Mouse (Mus musculus) layer of hippocampus, adult 8-10 months (tissue): ENCODE measurements around the gene Ubiad1. TPM values are rescaled to one million over a fixed set of nuclear protein-coding genes. Genes with fewer than 3 reads are reported as not detected.
A peak's percentile ranks its signal among the peaks of the same experiment; 100 is the strongest.

Experiments
- DNase-seq, 2 experiments: peaks; one replicate each; pipeline ENCODE4 v3.0.0; 2022; ENCODE audit warnings: low spot score in 2 of 2
- total RNA-seq, 4 experiments: library from RNA; stranded (reverse); gene quantifications; 2 replicates each; pipeline ENCODE4 v1.2.4; 2022

The Ubiad1 gene
- total RNA-seq = 1 to 10 TPM; 7.9 to 8.5 (median 8.2) TPM

DNA sequence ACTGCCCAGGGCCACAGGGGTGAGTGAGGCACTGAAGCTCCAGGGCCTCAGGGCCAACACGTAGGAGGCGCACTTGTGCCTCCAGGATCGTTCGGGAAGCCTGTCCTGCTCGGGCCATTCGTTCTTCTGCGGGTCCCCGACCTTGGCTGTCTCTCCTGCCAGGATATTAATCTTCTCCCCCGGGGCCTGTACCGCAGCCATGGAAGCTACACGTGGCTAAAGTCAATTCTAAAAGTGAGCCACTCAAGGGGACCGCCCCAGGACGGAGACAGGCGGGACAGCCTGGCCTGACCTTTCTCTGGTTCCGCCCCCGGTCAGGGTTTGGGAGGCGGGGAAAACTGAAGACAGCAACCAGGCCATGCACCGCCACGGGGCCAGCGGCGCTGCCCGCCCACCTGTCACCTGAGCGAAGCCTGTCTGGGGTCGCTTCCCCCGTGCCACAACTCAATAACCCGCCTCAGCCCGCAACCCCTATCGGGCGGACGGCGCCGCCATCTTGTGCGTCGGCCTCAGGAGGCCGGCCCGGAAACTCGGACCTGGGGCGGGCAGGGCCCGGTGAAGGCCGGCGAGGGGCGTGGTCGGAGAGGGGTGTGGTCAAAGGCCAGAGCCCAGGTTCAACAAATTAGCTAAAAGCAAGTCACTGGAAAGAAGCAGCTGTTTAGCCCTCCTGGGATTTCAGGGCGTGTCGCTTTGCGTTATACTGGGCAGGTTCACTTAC, at the start of gene Ubiad1:
Ubiad1 (minus strand) TSS at position 522 of the 718 bp plus-strand sequence.
- peak; percentile 47 to 61 for DNase-seq

DNA sequence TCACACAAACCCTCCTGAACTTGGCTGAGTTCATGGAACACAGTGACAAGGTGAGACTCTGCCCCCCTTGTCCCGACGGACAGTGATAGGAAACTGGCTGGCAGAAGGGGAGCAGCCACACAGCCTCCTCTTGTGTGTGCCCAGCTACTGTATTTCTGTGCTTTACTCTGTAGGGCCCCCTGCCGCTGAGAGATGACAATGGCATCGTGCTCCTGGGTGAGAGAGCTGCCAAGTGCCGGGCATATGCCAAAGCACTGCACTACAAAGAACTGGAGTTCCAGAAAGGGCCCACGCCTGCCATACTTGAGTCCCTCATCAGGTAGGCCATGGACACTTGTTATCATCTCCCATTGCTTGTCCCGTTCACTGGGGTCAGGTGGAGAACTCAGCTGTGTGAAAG, 46.9 kb upstream of the Ubiad1 start:
- peak in 1 of 2 experiments; percentile 51 for DNase-seq

DNA sequence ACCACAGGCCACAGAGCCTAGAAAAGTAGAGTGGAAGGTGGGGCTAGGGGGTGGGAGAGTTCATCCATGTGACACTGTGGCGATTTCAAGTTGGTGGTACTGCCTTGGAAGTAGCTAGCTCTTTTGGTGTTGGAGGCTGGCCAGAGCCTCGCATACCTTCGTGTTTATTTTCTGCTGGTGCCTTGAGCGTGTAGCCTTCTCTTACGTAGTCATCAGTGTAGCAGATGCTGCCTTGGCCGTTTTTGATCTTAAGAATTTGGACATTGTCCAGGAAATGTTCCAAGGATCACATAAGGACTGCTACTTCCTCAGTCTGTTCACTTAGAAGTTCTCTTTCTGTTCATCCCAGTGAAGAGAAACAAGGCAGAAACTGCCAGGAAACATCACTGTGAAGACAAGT, 45.9 kb upstream of the Ubiad1 start:
- DNase-seq = peak in 1 of 2 experiments; percentile 38

DNA sequence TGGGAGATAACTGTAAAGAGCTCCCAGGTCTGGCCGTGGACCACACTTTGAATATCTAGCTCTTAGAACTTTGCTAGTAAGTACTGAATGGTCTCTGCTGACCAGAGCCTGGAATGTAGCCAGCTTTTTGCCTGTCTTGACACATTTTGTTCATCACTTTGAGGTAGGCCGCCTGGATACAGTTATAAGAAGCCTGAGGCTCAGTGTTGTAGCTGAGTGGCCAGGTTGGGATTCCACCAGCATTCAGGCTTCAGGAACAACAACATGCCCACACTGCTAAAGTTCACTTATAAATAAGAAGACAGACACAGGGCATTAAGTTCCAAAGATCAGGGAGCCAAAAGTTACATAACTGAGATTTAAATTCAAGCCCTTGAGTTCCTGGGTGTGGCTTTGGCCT, 43.3 kb upstream of the Ubiad1 start:
- DNase-seq = no peak

DNA sequence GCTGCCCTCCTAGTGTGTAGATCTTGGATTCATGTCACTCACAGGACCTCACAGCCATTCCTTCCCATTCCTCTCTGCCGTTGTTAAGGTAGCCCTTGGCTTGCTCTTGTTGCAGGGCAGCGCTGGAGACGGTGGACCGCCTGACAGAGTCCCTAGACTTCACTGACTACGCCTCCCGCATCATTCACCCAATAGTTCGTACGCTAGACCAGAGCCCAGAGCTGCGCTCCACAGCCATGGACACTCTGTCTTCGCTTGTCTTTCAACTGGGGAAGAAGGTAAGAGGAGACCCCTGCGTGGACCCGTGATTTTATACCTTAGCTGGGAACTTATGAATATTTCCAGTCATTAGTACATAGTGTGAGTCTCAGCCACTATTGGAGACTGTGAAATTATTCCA, 39.9 kb upstream of the Ubiad1 start:
- DNase-seq = no peak

DNA sequence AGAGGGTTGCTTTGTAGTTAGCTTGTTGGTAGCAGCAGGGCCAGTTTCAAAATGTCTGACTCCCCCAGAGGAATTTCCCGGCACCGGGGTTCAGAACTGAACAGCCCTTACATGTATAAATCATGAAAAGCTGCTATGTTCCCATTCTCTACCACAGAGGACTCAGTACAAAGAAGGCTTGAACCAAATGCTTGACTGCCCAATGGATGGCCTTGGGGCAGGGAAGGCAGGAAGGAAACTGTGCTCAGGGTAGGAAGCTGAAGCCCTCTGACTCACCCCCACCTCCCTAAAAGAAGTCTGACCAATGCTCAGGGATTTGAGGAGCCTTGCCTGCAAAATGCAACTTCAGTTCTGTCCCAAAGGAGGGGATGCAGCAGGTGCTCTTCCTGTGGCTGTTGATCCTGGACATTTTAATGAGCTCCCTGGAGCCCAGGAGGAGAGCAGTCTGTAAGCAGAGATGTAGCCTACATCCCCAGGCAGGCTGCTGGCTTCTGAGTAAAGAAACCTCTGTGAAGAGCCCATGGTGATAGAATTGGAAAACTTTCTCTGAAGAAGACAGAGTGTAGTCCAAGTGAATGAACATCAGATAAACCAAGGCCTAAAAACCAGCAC, 37.1 kb upstream of the Ubiad1 start:
- DNase-seq = no peak

DNA sequence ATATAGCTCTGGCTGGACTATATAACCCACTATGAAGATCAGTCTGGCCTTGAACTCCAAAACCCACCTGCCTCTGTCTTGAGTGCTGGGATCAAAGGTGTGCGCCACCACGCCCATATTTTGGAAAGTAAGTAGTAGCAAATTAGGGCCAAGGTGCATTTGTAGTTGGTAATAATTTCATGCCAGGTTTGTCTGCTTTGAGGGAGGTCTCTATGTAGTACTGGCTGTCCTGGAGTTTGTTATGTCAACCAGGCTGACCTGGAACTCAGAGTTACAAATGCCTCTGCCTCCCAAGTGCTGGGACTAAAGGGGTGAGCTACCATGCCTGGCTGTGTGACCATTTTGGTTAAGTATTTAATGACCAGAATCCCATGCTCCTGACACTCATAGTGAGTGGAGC, 35.7 kb upstream of the Ubiad1 start:
- DNase-seq = no peak

DNA sequence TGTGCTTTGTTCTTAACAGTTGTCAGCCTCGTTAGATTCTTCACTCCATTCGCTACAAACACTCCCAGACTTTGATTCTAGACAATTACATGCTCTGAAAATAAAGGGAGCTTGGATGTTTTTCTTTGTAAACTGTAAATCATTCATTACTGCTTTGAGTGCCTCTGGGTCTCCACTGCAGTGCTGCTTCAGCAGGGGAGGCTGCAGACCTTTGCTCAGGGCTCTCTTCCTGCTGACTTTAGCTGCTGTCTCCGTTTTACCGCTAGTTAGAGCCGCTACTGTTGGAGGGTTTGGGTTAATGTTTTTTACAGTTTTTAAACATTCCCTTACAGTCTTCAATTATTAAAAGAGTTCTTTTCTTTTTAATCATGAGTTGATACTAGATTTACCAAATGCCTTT, 28.9 kb upstream of the Ubiad1 start:
- no peak for DNase-seq

DNA sequence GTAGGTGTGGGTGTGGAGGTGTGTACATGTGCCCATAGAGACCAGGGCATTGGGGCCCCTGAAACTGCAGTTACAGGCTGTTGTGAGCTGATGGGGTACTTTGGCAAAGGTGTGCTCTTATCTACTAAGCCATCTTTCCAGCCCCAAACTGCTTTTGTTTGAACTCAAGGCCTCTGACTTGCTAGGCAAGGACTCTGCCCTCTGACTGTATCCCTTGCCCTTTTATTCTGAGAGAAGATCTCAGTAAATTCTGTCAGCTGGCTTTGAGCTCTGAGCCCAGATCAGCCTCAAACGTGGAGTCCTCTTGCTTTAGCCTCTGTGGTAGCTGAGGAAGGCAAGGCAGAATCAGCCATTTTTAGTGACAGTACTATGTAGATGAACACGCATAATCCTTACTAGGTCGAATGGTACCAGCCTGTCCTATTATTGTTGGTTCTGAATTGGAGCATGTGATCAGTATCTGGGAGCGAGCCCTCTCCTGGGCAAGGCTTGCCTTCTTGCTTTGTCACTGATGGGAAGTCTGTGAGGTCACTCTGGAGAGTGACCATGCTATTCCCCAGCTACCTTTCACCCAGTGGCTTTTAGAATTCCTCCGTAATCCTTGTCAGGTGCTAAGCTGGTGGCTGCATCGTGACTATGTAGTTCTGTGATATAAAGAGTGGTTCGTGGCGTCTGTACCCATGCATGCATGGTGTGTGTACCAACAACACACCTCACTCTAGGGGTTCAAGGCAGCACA, 28.0 kb upstream of the Ubiad1 start:
- DNase-seq = no peak

DNA sequence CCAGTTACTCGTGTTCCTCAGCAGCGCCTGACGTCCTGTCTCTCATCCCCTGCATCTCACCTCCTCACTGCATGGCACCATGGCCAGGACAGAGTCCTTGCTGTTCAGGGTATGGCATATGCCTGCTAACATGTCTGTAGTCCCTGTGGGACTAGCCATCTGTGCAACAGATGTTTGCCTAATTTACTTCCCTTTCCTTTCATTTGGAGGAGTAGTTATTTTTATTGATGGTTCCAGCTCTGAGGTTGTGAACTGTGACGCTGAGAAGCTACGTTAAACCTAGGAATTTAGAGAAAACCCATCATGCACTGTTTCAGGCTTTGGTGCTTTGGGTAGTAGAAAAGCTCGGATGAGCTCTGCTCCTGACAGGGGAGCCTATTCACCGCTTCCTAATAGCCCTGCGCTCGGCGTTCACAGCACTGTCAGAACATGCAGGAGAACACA, 26.8 kb upstream of the Ubiad1 start:
- DNase-seq = no peak

DNA sequence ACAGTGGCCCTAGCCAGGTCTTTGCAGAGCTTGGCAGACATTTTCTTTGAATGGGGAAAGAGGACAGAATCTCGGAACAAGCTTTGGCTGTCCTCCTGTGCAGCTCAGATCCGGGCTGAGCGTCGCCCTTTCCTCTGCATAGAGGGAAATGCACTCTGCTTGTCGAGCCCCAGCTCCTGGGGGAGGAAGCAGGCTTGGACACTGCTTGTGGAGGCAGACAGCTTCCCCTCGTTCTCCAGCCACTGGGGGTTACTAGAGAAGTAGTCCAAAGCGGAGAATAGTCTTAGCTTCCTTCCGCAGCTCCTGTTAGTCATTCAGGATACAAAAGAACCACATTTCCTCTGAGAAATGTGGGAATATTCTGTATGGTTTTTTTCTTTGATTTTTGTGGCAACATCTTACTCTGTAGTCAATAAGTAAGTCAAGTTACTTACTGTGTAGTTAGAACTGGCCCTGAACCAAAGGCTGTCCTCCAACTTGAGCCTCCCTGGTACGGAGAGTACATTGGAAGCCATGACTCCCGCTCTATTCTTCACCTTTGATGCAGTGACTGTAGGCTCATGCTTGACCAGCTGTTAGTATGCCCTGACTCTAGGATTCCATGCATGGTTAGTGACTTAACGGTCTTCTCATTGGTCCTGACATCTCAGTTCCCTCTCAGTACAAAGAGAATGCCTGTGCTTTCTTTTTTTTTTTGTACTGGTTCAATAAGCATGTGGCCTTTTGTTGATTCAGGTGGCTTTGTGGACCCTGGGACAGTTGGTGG, 25.1 kb upstream of the Ubiad1 start:
- DNase-seq = no peak

DNA sequence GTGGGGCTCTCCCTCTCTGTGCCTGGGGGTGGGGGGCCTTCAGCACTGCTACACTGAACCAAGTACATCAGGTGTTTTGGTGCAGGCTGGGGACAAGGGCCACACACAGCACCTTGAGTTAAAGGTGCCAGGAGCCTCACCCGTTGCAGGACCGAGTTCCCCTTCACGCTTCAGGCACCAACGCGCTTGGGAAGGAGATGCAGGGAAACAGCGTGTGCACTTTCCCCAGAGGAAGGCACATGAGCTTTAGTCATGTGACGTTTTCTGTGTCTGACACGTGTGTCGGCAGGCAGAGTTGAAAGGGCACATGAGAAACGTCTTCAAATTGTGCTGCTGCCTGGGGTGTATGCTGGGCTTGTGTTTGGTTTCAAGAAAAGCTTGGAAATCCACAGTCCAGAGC, 23.8 kb upstream of the Ubiad1 start:
- no peak for DNase-seq

DNA sequence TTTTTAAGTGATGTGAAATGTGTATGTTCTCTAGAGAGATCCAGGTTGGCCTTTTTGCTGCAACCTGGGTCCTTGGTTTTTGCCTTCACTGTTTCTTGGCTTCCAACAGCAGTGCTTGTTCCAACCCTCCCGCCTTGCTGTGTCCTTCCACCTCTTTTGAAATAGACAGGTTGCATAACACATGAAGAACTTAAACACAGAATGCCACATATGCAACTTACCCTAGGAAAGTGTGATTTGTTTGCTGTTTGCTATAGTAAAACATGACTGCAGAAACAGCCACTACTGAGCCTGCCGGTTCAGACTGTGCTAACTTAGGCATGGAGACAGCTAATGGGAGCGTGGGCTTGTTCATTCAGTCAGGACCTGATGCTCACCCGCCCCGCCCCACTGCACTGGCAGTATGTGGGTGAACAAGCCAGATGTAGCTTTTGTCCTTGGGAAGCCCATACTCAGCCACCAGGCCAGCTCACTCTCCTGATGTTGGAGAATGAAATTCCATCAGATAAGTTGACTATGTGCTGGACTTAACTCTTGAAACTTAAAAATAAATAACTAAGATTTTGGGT, 22.0 kb upstream of the Ubiad1 start:
- DNase-seq = peak; percentile 49 to 51

DNA sequence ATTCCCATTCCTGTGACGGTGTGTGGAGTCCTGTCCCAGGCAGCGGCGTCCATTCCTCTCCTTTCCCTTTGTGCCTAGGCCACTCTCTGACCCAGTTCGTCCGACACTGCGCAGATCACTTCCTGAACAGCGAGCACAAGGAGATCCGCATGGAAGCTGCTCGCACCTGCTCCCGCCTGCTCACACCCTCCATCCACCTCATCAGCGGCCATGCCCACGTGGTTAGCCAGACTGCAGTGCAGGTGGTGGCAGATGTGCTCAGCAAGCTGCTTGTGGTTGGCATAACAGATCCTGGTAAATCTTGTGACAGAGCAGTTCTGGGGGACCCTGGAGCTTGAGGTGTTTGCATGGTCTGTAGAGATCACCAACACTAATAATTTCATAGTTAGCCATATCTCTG, 20.3 kb upstream of the Ubiad1 start:
- no peak for DNase-seq

DNA sequence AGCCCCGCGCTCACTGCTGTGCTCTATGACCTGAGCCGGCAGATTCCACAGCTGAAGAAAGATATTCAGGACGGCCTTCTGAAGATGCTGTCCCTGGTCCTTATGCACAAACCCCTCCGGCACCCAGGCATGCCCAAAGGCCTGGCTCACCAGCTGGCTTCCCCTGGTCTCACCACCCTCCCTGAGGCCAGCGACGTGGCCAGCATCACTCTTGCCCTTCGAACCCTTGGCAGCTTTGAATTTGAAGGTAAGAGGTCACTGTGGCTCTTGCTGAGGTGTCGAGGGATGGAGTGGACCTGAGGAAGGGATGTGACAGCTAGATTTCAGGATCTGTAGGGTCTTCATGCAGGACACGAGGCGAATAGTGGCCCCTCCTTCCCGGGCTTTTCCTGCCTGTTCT, 19.7 kb upstream of the Ubiad1 start:
- DNase-seq = no peak

DNA sequence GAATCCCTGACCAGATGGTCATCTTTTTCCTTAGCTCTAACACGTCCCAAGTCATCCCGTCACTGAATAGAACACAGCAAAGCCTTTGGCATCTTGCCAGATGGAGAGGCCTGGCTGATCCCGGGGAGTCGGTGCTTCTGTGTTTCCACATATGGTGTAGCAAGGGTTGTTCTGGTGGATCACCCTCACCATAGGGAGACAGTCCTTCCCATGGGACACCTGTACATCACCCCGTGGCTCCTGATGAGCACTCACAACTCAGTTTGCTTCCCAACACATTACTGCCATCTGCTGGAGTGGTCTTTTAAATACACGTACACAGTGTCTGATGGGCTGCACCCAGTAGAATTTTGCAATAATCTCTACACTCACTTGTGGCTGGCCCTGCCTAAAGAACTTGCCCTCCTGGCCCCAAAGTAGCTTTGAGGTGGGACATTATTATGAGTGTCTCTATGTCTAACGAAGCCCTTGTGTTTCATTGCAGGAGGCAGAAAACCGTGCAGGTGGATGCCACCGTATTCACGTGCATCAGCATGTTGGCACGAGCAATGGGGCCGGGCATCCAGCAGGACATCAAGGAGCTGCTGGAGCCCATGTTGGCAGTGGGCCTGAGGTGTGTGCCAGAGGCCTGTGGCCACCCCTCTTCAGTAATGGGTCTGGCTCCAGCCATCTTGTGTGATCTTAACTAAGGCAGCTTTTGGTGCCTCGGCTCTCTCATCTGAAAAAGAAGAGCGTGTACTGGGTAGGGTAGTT, 18.8 kb upstream of the Ubiad1 start:
- peak in 1 of 2 experiments; percentile 39 for DNase-seq

DNA sequence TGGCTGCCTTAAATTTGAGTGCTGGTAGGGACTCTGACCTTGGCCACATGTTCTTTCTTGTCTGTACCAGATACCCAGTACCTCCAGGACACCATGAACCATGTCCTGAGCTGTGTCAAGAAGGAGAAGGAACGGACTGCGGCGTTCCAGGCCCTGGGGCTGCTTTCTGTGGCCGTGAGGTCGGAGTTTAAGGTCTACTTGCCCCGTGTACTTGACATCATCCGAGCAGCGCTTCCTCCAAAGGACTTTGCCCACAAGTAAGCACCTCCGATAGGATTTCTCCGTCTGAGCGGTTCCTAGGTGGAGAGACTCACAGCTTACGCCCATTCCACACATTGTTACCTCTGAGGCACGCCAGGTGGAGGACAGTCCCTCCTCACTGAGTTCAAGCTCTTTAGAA, 18.1 kb upstream of the Ubiad1 start:
- no peak for DNase-seq

DNA sequence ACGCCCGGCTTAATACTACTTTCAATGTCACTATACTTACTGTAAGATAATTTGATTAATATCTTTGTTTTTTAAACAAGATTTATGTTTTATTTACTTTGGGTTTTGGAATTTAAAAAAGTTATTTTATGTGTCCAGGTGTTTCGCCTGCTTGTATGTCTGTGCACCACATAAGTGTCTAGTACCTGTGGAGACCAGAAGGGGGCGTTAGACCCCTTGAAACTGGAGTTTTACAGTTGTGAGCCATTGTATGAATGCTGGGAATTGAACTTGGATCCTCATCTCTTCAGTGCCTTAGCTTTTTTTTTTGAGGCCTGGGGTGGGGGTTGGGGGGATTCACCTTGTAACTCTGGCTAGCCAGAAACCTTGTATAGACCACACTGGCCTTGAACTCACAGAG, 17.2 kb upstream of the Ubiad1 start:
- no peak for DNase-seq

DNA sequence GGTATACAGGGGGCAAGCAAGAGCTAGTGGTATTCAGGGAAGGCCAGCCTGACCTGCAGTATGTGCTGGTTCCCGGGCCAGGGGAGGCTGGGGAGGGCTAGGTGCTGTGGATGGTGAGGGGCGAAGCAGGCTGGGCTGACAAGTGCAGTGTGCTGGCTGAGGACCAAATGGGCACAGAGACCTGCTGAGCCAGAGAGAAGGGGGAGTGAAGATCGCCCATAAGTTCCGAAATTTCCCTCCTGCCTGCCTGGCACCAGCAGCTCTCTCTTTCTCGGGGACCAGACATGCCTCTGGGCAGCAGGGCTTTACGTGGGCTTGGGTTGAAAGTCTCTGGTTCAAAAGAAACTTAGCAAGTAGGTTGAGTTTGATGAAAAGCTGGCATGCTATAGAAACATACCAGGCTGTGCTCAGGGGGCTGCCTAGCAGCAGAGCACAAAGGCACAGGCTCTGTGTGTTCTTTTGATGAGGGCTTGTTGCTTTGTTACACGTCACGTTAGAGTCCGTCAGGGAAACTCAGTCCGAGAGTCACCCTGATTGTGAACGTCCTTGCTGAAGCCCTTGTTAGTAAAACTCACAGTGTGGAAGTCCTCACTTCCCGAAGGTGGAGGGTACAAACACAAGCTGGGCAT, 16.2 kb upstream of the Ubiad1 start:
- no peak for DNase-seq

DNA sequence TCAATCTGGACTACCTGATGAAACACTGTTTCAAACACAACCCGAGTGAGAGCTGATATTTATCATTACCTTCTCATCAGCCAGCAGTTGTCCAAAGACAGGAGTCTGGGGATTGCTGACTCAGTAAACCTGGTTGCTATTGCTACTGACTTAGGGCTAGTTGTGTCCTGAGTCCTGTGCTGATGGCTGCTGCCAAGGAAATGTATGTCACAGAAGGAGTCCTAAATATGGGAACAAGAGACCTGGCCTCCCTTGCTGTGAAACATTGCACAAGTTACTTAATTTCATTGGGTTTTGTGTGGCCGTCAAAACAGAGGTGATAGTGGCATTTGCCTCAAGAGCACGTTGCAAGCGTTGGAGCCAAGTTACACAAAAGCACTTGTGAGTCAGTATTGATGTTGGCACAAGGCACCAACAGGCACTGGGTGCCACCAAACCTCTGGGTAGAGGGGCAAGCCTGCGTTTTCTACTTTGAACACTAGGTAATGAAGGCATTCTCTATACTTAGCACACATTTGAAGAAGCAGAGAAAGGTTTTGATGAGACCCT, 11.0 kb upstream of the Ubiad1 start:
- no peak for DNase-seq
